Mouse (Mus musculus): ENCODE data around the gene Pde1a.

DNA sequence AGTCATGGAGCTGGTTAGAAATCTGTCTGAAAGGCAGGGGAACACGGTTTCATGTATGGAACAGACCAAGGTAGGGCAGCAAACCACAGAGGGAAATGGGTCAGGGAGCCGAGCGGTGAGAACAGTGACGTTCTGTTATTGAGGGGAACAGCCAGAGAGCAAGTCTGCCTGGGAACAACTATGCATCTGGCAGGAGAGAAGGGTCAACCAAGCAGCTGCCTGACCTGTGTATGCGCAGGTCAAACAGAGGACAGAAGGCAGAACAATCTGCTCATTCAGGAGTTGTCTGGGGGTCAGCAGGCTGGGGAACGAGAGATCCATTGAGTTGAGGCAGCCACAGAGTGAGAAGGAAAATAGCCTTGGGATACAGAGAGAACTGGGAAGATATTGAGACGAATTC is 330.6 kb downstream of the Pde1a start:
- TF ChIP-seq CTCF (IDR thresholded peaks at IDR 0.05; ENCODE audit: borderline replicate concordance, extremely low read depth, insufficient read depth, insufficient read length) (no peak), POLR2A (IDR thresholded peaks at IDR 0.05; ENCODE audit: borderline replicate concordance, extremely low read depth, insufficient read depth, insufficient read length, poor library complexity, severe bottlenecking) (no peak)

Measured in brain, embryonic 14.5 days (tissue).